Mouse (Mus musculus) retina, embryonic 14.5 days (tissue): ENCODE measurements at regions not wholly inside any gene's neighbourhood (a gene's known extent, or its start where the extent isn't known, plus 50 kb on each side); places are given as distances from the start of the nearest gene placed in this dataset.

Source experiments
- DNase-seq: peaks from one replicate; pipeline ENCODE4 v3.0.0-alpha.2; 2015; ENCODE audit warnings: low spot score

DNA sequence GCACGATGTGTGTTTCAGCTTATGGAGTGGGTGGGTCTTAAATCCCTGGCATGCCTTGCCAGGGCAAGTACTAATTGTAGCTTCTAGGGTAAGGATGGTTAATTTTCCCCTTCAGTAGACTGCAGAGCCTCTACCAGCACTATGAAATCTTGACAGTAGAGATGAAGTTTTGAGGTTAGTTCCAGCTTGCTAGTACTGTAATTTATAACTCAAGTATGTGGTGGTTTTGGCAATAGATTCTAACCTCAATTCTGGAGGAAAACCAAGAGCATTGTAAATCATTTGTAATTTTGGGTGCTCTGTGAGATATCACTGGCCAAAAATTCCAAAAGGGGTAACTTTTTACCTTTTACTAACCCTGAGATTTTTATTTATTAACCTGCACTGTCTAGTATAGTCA, 164.3 kb upstream of the Ednrb start:
- DNase-seq: no peak

DNA sequence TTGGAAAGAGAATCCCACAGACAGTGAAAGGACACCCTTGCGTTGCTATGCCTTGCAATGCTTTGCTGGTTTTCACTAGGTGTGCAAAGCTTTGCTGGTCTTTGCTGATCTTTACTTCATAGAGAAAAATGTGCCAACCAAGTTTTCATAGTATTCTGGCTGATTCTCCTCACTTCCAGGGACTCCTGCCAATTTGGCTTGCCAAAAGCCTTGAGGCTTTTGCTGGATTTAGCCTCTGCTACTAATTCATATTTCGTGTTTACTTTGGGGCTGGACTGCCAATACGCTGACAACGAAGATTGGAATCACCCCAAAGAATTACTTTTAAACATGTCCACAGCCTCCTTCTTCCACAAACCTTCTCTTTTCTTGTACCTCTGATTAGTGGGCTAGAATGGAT, 162.2 kb upstream of the Ednrb start:
- DNase-seq: no peak

DNA sequence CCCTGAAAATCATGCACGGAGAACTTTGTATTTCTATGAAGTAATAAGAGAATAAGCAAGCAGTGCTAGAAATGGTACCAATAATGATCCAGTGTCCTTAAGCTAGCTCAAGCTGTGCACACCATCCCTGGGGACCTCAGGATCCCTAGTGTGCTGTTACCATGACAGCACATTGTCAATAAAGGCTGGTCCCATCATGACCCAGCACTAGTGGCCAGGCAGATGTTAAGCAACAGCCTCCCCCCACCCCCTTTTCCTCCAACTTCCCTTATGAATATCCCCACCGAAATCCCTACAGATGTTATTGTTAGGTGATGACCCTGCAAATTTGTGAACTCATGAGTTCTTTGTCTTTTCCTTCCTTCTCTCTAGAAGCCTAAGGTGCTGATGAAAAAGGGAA, 160.9 kb upstream of the Ednrb start:
- DNase-seq: no peak

DNA sequence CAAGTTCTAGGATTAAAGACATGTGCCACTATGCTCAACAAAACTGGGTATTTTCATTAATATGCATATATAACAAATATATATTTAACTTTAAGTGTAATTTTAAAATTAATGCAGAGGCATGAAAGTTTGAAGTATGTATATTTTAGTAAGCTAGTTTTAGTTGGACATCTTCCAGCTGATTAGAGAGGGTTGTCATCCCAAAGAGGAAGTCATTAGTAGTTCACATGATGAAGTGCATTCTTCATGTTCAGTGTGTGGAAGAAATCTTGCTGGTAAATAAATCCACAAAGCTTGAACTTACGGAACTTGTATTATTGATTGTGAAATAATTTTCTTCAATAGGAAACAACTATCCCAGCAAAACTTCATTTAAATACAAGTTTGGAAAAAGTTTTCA, 158.2 kb upstream of the Ednrb start:
- peak; percentile 32 for DNase-seq

DNA sequence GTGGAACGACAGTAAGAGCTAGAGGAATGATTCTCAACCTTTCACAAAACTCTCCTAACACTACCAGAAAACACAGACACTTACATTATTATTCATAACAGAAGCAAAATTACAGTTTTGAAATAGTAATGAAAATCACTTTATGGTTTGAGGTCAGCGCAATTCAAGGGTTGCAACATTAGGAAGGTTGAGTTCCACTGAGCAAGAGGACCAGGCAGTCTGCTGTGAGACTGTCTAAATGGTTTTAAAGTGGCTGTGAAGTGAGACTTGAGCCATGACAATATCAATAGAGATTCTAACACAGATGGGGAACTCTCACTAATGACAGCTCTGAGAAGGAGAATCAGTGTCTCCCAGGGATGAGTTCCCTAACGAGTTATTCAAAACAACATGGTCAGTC, 146.2 kb upstream of the Ednrb start:
- DNase-seq: no peak

DNA sequence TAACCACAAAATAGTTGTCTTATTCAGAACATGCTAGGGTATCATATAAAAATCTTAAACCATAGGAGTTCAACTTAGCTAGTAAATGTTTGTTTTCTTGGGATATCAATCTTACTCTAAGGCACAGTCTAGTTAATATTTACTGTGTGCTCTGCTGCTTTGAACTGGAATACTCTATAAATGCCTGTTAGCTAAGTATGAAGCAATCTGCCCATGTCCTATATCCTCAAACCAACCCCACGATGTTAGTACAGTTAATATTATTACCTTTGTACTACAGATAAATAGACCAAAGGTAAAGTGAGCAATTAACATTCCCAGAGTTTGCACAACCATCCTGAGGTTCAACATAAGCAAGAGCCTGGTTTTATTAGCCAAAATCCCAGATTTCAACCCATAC, 145.7 kb upstream of the Ednrb start:
- no peak for DNase-seq

DNA sequence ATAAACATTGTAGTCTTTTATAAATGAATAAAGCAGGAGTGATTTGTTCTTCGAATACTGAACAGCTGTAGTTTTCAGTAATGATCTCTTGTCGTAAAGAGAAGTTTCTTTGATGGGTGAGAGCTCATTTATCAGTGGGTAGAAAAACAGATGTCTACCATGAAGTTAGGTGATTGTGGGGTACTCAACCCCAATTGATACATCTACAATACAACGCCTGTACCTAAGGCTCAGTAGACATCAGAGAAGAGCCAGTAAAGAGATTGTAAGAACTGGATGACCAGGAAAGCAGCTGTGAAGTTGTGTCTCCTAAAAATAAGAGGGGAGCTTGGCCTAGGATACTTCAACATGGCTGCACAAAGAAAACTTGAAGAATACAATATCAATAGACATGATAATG, 143.1 kb upstream of the Ednrb start:
- DNase-seq: no peak

DNA sequence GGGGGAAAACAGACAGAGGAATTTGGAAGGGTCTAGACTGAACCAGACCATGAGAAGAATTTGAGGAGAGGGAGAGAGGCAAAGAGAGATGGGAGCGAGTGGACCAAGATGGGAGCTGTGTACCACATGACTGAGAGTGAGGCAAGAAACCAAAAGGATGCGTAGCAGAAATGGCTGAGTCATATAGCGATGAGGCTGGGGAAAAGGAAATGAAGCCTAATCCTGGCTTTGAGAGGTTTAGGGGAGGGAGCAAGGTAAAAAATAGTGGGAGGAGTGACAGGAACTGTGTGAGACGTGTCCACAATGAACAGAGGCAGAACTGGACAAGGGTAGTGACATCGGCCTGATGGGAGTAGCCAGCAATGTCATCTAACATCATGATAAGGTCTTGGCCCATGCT, 140.1 kb upstream of the Ednrb start:
- DNase-seq: no peak

DNA sequence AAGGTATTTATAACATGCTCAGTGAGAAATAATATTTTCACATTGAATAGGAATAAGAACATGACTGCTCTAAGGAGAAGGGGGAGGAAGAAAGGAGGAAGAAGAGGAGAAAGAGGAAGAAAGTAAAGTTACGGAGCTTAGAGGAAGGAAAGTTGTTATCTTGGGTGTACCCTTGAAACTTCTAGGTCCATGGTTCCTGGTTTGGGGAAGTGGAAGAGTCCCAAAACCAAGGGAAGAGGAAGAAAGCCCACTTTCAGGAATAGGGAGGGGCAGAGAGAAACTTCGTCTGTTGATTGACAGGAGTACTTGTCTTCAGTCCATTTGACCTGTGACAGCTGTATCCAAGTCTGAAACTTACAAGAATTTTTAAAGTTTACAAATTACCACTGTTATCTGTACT, 134.6 kb upstream of the Ednrb start:
- DNase-seq: no peak

DNA sequence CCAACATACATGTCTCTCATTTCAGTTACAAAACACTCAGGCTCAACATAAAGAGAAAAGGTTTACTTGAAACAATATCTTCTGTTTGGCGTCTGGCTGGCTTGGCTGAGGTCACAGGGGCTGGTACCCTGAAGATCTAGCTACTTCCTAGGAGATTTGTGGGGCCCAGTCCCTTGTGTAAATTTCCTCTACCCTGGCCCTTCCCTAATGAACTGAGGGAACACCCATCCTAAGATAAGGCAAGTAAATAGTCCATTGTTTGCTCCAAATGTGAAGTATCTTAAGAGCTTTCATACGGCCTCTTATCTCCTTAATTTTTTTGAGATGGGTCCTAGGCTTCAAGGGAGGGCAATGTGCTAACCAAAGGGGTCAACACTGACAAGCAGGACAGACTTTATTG, 133.6 kb upstream of the Ednrb start:
- no peak for DNase-seq

DNA sequence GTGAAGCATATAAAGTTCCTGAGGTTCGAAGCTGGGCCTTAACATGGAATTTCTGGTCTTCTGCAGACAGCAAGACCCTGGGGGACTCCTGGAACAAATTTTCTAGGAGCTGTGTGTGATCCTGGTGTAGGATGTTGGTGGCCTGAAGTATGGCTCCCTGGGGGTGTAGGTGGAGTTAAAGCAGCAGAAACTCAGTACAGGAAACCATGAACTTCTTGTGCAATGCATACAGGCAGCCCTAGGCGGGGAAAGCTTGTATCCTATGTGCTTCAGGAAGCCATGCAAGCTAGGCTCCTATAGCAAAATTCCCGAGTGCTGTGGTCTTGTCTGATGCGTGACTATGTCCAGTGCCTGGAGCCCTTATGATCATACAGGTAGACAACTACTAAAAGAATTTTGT, 129.8 kb upstream of the Ednrb start:
- no peak for DNase-seq

DNA sequence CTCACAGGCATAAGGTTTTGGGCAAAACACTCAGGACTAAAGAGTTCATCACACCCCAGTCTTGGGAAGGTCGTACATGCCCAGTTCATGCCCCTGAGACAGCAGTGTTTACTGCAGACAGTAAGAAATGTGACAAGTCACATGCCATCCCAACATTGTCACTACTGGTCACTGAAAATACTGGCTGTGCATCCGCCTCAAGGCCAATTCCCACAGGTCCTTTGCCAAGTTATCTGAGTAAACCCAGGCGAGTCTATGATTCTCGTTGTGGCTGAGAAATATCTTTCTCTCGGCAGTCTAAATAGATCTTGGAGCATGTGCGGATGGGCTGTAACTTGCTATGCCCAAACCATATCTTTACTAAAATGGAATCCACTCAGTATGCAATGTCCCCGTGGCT, 128.9 kb upstream of the Ednrb start:
- DNase-seq: no peak

DNA sequence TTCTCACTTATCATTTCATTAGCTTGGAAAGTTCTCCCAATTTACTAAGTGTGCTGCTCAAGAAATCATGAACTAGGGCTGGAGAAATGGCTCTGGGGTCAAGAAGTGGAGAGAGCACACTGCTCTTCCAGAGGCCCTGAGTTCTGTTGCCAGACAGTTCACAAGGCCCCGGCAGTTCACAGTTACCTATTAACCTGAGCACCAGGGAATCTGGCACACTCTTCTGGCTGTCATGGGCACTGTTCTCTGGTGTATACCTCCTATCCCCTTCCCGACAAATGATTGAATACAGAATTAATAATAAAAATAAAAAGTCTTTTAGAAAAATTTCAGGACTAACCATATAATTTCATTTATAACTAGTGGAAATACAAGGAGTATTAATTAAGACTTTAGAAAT, 125.1 kb upstream of the Ednrb start:
- no peak for DNase-seq

DNA sequence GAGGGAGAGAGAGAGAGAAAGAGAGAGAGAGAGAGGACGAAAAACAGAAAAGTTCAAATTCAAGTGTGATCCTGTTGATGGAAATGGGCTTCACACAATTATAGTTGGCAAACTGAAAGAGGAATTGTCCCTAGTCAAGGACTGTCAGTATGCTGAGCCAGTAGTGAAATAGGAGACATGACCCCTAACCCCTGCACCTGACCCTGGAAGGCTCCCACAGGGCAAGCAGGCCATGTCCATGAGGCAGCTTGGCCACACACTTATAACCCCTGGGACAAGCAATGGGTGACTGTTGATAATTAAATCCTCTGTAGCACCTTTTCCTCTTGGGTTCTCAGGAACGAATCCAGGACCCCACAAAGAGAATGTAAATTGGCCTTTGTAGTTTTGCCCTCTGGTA, 122.1 kb upstream of the Ednrb start:
- DNase-seq: no peak

DNA sequence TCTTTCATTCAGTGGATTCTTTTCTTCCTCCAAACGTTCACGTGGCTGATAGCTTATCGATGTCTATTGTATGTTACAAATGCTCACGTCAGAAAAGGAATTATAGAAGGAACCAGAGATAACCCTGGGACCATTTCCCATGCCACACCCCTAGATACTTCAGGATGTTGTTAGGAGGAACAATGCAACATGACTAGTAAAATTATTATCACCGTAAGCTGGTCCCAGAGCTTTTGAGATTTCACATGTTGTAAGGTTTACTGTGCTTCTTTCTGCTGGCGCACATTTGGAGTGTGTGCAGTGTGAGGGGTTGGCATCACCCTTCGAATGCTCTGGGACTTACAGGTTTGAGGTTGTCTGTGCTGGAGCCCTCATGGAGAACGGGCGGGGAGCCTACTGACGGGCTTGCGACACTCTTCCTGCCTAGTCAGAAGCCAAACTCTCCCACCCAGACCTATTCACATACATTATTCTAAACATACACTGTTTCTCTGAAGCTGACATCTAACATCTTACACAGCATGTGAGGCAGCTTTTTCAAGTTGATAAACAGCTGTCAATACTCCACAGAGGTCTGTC, 118.2 kb upstream of the Ednrb start:
- DNase-seq: no peak

DNA sequence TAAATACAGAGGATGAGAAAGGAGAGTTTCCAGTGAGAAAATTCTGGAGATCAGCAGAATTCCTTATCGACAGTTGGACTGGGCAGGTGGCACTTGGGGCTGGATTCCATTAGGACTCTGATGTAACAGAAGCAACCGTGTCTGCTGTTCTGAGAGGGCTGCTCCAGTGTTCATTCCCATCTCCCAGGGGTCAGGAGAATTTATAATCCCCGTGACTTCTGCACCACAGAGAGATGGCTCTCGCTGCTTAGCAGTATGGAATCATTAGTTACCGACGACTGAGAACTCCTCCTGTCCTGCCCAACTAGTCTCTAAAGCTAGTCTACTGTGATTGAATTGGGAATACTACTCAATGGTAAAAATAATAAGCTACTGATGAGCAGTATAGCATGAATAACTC, 107.7 kb upstream of the Ednrb start:
- no peak for DNase-seq

DNA sequence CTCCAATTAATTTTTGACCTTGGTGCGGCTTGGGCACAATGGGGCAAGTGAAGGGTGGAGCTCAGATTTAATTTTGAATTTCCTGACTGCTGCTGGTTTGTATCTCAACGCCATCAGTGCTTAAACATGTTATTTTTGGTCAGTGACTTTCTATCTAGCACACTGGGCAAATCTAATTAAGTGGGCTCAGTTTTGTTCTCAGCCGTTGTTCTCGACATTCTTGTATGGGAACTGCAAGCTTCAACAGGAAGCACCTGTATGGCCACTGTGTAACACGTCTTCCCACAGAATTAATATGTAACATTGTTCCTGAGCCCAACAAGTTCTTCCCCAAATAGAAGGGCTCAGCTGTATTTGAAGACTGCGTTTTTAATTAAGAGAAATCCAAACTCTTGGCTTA, 105.7 kb upstream of the Ednrb start:
- DNase-seq: peak; percentile 64

DNA sequence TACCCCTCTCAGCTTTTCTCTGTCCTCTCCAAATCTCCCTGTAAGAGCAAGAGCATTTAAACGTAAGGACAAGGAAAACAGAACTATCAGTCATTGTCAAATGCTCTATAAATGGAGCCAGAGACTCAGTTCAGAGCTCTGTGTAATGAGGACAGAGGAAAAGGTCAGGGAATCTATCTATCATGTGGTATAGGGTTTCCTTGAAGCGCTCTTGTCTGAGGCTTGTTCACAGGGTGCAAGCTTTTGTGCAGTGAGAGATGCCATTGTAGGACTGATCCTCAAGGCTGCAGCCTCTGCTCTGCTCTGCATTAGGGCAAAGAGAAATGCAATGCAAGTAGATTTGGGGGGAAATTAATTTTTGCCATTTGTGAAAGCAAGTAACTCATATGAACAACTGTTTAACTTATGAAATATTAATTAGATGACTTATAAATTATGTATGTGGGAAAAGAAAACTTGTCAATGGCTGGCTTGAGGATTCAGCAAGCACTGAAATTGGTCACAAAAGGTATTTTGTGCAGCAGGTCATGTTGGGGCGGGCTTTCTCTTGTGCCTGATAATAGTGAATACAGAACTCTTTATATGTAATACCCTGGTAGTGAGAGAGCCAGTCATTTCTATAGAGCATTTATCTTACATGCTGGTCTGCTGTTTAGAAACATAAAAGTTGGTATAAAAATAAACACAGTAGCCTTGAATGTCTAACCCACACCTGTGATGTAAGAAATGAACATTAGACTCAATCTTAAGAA, 104.0 kb upstream of the Ednrb start:
- peak; percentile 14 for DNase-seq

DNA sequence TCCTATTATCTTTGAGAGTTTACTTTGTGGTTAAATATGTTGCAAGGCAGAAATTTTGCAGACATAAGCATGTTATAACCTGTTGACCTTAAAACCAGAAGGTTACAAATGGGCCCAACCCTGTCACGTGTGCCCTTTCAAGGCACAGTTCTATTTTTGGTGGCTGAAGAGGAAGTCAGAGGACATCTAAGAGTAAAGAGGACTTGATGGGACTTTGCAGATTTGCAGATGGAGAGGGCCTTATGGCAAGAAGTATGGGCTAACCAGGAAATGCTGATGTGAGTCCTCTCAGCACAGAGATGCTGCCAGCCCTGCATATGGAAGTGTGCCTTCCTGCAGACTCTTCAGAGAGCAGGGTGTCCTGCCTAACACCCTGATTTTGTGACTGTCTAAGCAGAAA, 101.6 kb upstream of the Ednrb start:
- DNase-seq: no peak

DNA sequence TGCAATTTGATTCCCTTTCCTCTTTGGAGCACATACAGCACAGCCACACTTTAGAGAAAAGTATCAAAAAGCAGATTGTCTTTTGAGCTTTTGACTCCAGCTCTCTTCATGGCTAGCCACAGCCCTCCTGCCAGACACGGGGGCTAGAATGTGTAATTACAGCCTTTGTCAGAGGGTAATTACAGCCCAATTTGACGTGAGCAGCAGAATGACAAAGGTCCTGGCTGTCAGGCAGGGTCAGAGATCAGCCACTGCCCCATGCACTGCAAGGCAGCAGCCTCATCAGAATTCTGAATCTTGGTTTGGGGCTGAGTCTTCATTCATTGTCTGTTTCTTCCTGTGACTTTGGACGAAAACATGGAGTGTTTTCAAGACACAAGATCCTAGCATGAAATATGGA, 95.7 kb upstream of the Ednrb start:
- DNase-seq: peak; percentile 32

DNA sequence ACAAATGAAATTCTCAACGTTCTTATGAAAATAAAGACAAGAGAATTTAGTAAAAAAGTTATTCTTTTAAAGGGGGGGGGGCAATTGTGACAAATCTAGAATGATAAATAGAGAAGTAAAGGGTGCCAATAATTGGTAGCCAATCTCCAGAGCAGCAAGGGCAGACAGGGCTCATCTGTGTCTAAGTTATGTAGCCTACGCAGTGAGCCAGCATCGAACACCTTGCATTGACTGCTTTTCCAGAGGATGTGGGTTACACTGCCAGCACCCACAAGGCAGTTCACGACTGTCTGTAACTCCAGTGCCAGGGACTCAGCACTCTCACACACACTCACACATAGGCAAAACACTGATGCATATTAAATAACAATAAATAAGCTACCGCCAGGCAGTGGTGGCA, 94.7 kb upstream of the Ednrb start:
- no peak for DNase-seq

DNA sequence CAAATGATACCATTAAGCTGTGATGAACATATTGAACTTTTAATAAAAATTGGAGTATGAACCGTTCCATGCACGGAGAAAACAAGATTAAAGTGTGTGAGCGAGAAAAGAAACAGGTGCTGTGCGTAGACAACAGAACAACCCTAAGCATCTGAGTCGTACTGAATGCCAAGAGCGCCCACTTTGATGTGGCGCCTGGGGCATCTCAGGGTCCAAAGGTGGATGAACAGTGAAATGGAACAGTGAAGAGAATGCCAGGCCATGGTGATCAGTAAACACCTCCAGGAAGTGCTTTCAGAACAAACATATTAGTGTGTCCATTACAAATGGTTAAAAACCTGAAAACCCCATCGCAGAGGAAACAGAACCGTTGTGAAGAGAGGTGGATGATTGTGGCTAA, 94.0 kb upstream of the Ednrb start:
- DNase-seq: no peak

DNA sequence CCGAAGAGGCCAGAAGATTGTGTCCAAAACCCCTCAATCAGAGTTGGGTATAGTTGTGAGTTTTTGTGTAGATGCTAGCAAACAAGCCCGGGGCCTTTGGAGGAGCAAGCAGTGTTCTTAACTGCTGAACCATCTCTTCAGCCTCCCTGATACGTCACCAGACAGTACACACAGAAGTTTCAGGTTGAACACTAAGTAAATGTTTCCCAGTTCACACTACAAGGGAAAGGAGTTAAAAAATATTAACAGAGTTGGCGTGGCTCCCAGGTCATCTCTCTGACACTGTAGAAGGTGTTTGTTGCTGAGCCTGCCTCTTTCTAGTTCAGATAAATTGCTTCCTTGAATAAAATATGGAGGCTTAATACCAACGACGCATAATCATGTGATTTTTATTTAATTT, 93.5 kb upstream of the Ednrb start:
- no peak for DNase-seq

DNA sequence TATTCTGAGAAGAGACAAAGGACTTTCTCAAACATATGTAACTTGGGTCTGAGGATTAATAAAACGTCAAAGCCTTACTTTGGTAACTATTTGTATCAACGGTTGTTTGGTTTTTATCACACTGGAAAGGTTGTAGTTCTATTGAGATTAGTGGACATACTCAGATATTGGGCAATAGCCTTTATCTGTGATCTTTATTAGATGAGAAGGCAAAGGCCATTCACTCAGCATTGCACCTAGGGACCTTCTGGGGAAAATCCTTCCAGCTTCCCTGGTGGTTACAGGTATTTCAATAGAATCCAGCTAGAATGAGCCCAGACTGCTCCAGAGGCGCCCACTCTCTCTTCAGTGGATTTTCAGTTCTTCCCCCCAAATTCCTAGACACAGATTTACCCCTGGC, 89.6 kb upstream of the Ednrb start:
- DNase-seq: no peak
